Mouse (Mus musculus): ENCODE measurements at regions not wholly inside any gene's neighbourhood (a gene's known extent, or its start where the extent isn't known, plus 50 kb on each side); places are given as distances from the start of the nearest gene placed in this dataset.

- DNase-seq, result no peak
Measured at GRCm38 (mm10) chr9:46622255-46622654, 302.5 kb upstream of the 4931429L15Rik start.

GRCm38 (mm10) chr9:46621851-46622250 lies 302.1 kb upstream of the 4931429L15Rik start:
- DNase-seq, result no peak

DNA sequence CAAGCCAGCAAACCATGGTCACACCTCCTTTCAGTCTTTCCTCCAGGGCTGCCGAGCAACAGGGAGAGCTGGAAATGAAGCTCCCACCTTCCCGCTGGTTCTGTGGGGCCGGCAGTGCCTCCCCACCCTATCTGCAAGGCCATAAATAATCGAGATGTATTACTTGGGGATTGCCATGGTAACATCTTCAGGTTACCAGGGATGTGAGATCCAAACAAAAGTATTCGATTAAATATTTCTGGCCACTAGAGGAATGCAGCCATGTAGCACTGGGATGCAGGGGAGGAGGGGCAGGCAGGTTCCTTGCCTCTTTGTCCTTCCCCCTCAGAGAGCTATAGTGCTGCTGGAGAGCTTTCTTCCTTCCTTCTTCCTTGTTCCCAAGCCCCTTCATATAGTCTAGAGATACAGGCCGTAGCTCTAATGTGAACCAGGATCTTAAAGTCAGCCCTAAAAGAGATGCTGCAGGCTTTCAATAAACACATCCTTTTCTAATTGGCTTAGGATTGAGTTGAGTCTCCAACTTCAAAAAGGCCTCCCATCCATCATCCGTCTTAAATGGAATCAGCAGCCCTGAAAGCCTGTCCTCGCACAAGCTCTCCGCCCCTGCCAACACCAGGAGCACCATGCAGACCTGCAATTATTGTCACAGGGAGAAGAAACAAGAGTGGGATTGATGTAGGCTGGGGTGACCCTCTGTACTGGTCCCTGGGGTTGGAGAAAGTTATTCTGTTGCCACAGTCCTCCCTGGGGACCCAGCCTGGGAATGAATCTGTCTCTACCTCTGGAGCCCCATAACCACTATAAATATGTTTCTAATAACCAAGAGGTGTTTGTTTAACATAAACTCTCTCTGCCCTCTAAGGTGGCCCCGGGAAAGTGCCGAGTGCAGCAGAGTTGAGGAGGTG lies 290.6 kb upstream of the 4931429L15Rik start:
- no peak for DNase-seq

DNA sequence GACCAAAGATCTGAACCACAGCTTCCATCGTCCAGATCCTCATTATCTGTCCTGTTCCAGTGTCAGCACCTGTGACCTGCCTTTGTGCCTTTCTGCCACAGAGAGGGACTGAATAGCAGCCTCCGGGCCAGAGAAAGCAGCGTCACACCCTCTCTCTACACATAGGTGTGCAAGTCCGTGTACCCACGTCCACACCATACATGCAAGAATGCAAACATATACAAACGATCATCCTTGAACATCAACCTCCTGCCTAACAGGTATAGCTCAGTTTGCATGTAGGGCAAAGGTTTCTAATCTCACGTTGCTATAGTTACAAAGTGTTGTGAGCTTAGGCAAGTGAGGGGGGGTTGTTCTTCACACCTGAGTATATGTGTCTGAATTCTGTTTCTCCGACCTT lies 288.9 kb upstream of the 4931429L15Rik start:
- DNase-seq, result no peak

GRCm38 (mm10) chr9:46600803-46601202 lies 281.0 kb upstream of the 4931429L15Rik start:
- no peak for DNase-seq

DNA sequence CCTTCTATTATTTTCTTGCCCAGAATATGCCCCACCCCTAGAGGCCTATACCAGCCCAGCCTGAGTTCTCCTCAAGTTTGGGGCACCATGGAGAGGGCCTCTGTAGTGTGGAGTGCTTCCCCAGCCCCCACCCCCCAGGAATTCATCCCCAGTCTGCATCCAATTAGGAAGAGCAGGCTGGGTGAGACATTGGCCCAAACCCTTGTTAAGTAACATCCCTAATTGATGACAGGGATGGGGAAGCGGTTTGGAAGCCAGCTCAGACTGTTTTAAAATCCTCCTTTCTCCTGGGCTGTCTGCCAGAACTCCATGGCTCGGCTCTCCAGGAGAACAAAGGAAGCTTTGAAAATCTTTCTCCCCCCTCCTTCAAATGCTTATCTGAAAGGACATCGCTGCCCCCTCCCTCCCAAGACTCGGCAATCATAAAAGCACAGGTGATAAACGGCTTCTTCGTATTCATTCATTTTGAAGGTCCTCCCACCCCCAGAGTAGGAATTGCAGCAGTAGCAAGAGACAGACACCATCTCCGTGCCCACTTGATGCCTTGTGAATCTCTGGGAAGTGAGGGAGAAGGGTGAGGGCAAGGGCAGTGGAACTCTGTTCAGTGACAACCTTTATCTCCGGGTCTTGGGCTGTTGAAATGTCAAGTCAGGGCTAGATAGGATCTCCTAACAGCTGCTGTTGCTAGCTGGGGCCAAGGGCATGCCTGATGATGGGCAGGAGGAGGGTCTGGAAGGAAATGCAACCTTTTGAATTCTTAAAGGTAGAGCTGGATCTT lies 280.3 kb upstream of the 4931429L15Rik start:
- DNase-seq, result peak; percentile 79

DNA sequence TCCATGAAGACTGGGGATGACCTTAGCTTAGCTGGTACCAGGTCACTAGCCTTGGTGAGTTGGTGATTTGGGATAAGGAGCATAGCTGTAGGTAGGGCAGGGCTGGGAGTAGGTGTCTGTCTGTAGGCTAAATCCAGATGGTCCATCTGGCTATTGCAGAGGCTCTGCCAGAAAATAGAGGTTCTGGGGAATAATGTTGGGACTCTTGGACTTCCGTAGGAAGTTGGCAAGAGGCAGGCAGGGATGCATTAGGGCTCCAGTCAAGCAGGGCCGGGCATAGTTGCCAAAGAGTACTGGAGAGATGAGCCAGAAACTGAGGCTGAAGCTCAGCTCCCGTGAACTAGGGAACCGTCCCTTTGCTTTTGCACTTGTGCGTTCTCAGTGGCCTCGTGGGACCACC lies 278.7 kb upstream of the 4931429L15Rik start:
- DNase-seq, result peak; percentile 53

DNA sequence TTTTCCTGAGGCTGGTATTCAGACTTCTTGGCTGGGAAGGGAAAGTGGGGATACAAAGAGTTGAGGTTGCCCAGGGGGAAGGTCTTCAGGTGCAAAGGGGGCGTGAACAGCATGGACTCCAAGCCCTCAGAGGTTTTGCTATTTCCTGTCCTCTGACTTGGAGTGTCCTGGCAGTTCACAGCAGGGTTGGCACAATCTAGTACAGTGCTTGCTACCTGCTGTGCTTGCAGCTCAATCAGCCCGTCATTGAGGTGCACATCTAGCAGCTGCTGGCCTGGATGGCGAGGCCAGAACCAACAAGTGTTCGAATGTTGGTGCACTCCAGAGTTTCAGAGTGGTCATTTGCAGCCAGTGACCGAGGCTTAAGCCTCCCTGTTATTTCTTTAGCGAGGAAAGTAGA lies 273.7 kb upstream of the 4931429L15Rik start:
- no peak for DNase-seq

GRCm38 (mm10) chr9:46592908-46593307 lies 273.1 kb upstream of the 4931429L15Rik start:
- DNase-seq, result no peak

GRCm38 (mm10) chr9:46586818-46587217 lies 267.0 kb upstream of the 4931429L15Rik start:
- no peak for DNase-seq

- DNase-seq, result no peak
Measured at GRCm38 (mm10) chr9:46581844-46582243, 262.1 kb upstream of the 4931429L15Rik start.

GRCm38 (mm10) chr9:46562301-46562700 lies 242.5 kb upstream of the 4931429L15Rik start:
- DNase-seq, result no peak

DNA sequence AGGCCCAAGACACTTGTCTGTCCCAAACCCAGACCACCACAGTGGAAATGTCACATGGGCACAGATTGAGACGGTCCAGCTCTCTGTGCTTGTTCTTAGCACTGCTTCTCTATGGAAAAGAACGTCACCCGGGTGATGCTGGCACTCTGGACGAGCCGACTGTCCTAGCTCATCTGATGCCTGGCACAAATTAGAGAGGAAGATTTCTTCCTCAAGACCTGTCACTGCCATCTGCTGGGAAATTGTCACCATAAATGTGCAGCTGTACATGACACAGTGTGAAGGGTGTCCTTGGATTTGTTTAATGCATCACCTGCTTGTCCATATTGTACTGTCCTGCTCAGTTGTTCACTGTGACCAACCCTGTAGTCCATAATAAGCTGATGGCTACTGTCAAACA lies 238.7 kb upstream of the 4931429L15Rik start:
- DNase-seq, result no peak

DNA sequence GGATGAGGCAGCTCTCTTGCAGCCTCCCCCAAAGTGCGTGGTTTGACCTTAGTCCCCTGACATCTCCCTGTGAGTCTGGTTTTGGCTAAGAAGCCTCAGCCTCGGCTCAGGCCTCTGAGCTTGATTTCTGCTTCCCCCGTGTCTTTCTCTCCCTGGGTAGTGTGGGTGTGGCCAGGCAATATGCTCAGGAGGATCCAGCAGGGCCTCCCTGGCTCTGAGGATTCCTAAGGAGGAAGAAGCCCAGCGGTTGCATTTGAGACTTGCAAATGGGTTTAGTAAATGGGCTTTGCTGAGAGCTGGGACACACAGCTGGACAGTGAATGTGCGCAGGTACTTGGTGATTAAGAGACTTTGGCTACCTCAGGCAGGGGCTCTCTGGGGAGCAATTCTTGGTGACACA lies 238.0 kb upstream of the 4931429L15Rik start:
- no peak for DNase-seq

- DNase-seq, result no peak
Measured at GRCm38 (mm10) chr9:46555156-46555555, 235.4 kb upstream of the 4931429L15Rik start.

DNA sequence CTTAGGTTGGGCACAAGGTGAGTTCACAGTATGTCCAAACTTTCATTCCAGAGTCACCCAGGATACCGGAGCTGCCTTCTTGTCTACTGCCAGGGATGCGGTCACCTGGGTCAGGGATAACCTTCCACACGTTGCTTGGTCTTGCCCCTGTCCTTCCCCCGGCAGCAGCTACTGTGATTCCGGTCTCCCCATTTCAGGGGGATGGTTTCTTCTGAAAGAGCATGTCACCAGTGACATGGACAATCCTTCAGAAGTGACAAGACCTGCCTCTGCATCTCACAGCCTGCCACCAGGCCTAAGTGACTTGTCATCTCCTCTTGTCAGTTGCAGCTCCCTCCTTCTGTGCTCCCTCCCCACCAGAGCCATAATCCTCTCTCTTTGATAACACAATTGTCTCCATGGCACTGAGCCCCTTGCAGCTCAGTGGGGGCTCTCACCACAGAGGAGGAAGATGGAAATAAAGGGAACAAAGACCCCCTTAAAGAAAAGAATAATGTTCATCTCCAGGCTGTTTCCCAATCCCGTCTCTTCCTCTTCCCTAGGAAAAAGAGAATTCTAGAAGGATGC lies 234.9 kb upstream of the 4931429L15Rik start:
- DNase-seq, result no peak

- DNase-seq, result no peak
Measured at GRCm38 (mm10) chr9:46549416-46549815, 229.6 kb upstream of the 4931429L15Rik start.

DNA sequence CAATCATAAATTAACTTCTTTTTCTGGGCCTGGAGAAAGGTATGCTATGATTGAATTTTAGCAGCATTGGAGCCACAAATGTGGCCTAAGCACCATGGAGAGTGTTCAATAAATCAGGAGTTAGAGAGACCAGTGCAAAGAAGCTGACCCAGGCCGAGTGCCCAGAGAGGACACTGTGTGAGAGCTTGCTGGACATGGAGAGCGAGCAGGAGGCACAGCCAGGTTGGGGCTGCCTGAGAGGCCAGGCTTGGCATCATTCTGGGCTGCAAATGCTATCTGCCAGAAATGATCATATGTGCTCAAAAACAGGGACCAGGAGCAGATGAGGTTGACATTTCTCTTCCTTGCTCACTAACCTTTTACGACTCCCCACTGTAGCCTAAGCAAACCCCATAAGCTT lies 224.5 kb upstream of the 4931429L15Rik start:
- no peak for DNase-seq

GRCm38 (mm10) chr9:46541001-46541400 lies 221.2 kb upstream of the 4931429L15Rik start:
- no peak for DNase-seq

GRCm38 (mm10) chr9:46538616-46539015 lies 218.8 kb upstream of the 4931429L15Rik start:
- DNase-seq, result no peak

DNA sequence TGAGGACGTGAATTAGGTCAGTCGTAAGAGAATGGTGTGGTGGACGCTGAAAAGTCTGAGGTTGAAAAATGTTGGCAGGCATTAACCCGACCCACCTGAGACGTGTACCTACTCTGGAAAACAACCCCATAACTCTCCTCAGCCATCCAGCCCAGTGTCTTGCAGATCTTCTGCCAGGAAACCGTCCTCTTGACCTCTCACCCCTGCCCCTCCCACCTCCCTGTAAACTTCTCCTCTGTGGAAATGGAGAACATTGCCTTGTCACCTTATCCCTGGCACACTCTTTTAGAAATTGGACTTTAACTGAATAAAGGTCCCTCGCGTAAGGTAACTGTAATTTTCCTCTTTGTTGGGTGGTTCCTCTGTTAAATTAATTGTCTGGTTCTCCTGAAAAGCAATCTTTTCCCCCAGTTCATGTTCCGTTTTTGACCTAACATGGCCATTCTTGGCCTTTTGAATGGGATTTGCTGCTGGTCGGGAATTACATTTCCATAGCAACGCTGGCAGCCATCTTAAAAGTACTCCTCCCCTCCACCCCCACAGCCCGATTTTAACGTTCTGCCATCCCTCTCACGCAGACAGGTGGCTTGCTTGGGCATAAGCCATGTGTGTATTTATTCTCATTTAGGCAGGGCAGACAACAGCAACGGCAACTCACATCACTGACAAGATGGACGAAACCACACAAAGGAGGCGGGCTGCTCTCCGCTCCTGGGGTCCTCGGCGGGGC lies 196.8 kb upstream of the 4931429L15Rik start:
- DNase-seq, result no peak

DNA sequence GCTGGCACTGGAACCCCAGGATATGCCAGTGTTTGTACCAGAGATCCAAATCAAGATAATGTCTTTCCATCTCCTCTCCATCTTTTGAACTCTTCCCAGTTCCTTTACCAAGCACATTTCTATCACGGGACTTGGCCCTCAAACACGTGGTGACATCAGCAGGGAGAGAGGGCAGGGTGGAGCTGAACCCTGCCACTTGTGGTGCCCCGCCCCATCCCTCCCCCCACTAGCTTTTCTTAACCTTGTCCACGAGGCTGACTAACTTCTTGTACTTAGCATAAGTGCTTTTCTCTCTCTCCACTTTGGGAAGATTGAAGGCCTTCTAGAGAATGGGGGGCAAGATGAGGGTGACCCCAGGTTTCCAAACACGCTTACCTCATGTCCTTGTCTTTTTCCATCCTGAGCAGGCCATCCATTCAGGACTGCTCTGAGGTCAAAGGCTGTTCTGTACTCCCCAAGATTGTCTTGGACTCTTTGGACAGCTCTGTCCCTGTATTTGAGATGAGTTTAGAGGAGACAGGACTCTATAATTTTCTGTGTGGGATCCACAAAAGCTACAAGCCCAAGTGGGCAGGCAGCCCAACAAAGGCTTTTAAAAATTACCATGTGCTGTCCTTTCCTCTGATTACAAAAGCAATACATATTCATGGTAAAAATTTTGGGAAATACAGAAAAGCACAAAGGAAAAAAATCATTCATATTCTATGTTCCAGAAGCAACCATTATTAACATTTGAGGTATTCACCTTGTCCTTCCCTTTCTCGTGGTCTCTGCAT lies 192.7 kb upstream of the 4931429L15Rik start:
- no peak for DNase-seq

Measured in right cerebral cortex, adult 18-20 months (tissue).